Mouse (Mus musculus) gastrocnemius, adult 2 months (tissue): ENCODE measurements around the gene Stxbp1. TPM values are rescaled to one million over a fixed set of nuclear protein-coding genes. Genes with fewer than 3 reads are reported as not detected.

ENCODE experiments used
- DNase-seq: peaks from one replicate; pipeline ENCODE4 v3.0.0; 2022
- H3K27ac ChIP-seq: fragments of 200-600 bp; 2 replicates; pipeline ENCODE4 v1.8.1; 2022; ENCODE audit warnings: mild to moderate bottlenecking
- H3K4me3 ChIP-seq: fragments of 200-600 bp; 2 replicates; pipeline ENCODE4 v1.8.1; 2022; ENCODE audit warnings: mild to moderate bottlenecking, moderate library complexity
- CTCF ChIP-seq: fragments of 200-600 bp; IDR thresholded peaks from 2 replicates; pipeline ENCODE4 v1.8.1; 2022; ENCODE audit warnings: antibody characterized with exemption, mild to moderate bottlenecking, moderate library complexity
- intact Hi-C: fragments of 180-260 bp; cut with DNase I; formaldehyde crosslinking; loops from one replicate; pipeline ENCODE4 v1.15.1; 2025
- total RNA-seq, 2 experiments: library from RNA; stranded (reverse); gene quantifications; 2 replicates each; pipeline ENCODE4 v1.2.3; 2021

Stxbp1 gene
- total RNA-seq, 2 experiments from 2014 or later: 2.0 to 3.9 TPM

GRCm38 (mm10) chr2:32823153-32823552 lies 23.9 kb downstream of the Stxbp1 start:
- no peak for TF ChIP-seq CTCF
- H3K27ac ChIP-seq: no peak overlapping the region
- intact Hi-C loops: no loop called here
- no peak overlapping the region for H3K4me3 ChIP-seq
- DNase-seq: no peak

- TF ChIP-seq CTCF: no peak
- Histone ChIP-seq H3K27ac (no peak overlapping the region), H3K4me3 (no peak overlapping the region)
- no peak for DNase-seq
- intact Hi-C loops: no loop called here
Observed at GRCm38 (mm10) chr2:32822643-32823042, 24.4 kb downstream of the Stxbp1 start.

- peak; percentile 45 for DNase-seq
- intact Hi-C loops: loop anchor here (1.0 kb wide), 1 partner anchor 33 kb away; no protein-coding TSS in a partner anchor
Observed at GRCm38 (mm10) chr2:32821041-32821802, 25.8 kb downstream of the Stxbp1 start.

GRCm38 (mm10) chr2:32818208-32818607 lies 28.8 kb downstream of the Stxbp1 start:
- no peak for DNase-seq
- no peak for TF ChIP-seq CTCF
- no peak overlapping the region for H3K4me3 ChIP-seq
- intact Hi-C loops: no loop called here
- no peak overlapping the region for H3K27ac ChIP-seq

More at GRCm38 (mm10) chr2:32821041-32821802, 25.8 kb downstream of the Stxbp1 start:
- H3K4me3 ChIP-seq: no peak overlapping the region
- H3K27ac ChIP-seq: no peak overlapping the region
- peak; percentile 66 for TF ChIP-seq CTCF

GRCm38 (mm10) chr2:32817589-32817988 lies 29.5 kb downstream of the Stxbp1 start:
- no peak for DNase-seq
- no peak overlapping the region for H3K27ac ChIP-seq
- intact Hi-C loops: no loop called here
- no peak for TF ChIP-seq CTCF
- H3K4me3 ChIP-seq: no peak overlapping the region

- no peak for DNase-seq
- intact Hi-C loops: no loop called here
- TF ChIP-seq CTCF: no peak
- no peak overlapping the region for H3K4me3 ChIP-seq
- H3K27ac ChIP-seq: no peak overlapping the region
Observed at GRCm38 (mm10) chr2:32816946-32817581, 30.0 kb downstream of the Stxbp1 start.

- Histone ChIP-seq H3K27ac (no peak overlapping the region), H3K4me3 (no peak overlapping the region)
- no peak for TF ChIP-seq CTCF
- DNase-seq: no peak
- intact Hi-C loops: no loop called here
Observed at GRCm38 (mm10) chr2:32816497-32816896, 30.5 kb downstream of the Stxbp1 start.

GRCm38 (mm10) chr2:32811959-32812358 lies 35.1 kb downstream of the Stxbp1 start:
- Histone ChIP-seq H3K4me3 (no peak overlapping the region), H3K27ac (no peak overlapping the region)
- no peak for DNase-seq
- intact Hi-C loops: no loop called here
- no peak for TF ChIP-seq CTCF

- no peak overlapping the region for H3K4me3 ChIP-seq
Observed at GRCm38 (mm10) chr2:32808816-32809566, 38.1 kb downstream of the Stxbp1 start.

GRCm38 (mm10) chr2:32798251-32798962 lies 48.6 kb downstream of the Stxbp1 start:
- intact Hi-C loops: no loop called here
- no peak overlapping the region for H3K27ac ChIP-seq
- DNase-seq: no peak
- no peak overlapping the region for H3K4me3 ChIP-seq
- no peak for TF ChIP-seq CTCF

More at GRCm38 (mm10) chr2:32808816-32809566, 38.1 kb downstream of the Stxbp1 start:
- intact Hi-C loops: no loop called here
- no peak for TF ChIP-seq CTCF
- DNase-seq: no peak
- no peak overlapping the region for H3K27ac ChIP-seq

GRCm38 (mm10) chr2:32795748-32796418 lies 51.2 kb downstream of the Stxbp1 start:
- Histone ChIP-seq H3K4me3 (no peak overlapping the region), H3K27ac (no peak overlapping the region)
- intact Hi-C loops: no loop called here
- no peak for DNase-seq
- TF ChIP-seq CTCF: no peak

GRCm38 (mm10) chr2:32791297-32791696 lies 55.7 kb downstream of the Stxbp1 start:
- no peak overlapping the region for H3K4me3 ChIP-seq
- no peak for TF ChIP-seq CTCF
- DNase-seq: peak; percentile 74
- peak overlapping the region; percentile 48 for H3K27ac ChIP-seq
- intact Hi-C loops: no loop called here
